Mouse (Mus musculus) CH12.LX (cell line): ENCODE measurements at regions not wholly inside any gene's neighbourhood (a gene's known extent, or its start where the extent isn't known, plus 50 kb on each side); places are given as distances from the start of the nearest gene placed in this dataset.

Experiments used
- DNase-seq: peaks from one replicate; pipeline ENCODE4 v3.0.0-alpha.2; 2013; ENCODE audit errors: extremely low read depth
- H3K27ac ChIP-seq: 2 replicates; pipeline ENCODE4 v1.5.1; 2012; ENCODE audit warnings: low read depth, mild to moderate bottlenecking, control low read depth, moderate library complexity; ENCODE audit not compliant: insufficient read depth
- H3K27me3 ChIP-seq: replicated peaks from 2 replicates; pipeline ENCODE3; 2012; ENCODE audit warnings: inconsistent platforms
- H3K36me3 ChIP-seq, 2 experiments: replicated peaks in 1 of 2; 2 replicates each; pipeline versions ENCODE3 to v1.6.1; 2012; ENCODE audit warnings: inconsistent platforms in 1 of 2, low read length in 1 of 2, mild to moderate bottlenecking in 1 of 2, mixed read lengths in 1 of 2, moderate library complexity in 1 of 2; ENCODE audit not compliant: control insufficient read depth in 1 of 2, insufficient read depth in 1 of 2
- H3K4me1 ChIP-seq, 2 experiments: 2 replicates each; pipeline ENCODE4 v1.6.1; 2012; ENCODE audit warnings: inconsistent platforms in 1 of 2, moderate library complexity in 1 of 2; ENCODE audit not compliant: insufficient read depth in 2 of 2, control insufficient read depth in 1 of 2
- H3K4me2 ChIP-seq: 2 replicates; pipeline ENCODE4 v1.6.1; 2012; ENCODE audit warnings: low read depth, mild to moderate bottlenecking, control low read depth; ENCODE audit not compliant: poor library complexity, insufficient read depth, severe bottlenecking
- H3K4me3 ChIP-seq, 3 experiments: fragments of 150-350 bp in 1 of 3; sonication (generic) in 1 of 3; replicated peaks in 1 of 3; 2 replicates each; pipeline versions ENCODE3 to v1.5.1; 2011 to 2012; ENCODE audit warnings: low read depth in 2 of 3, low read length in 2 of 3, mild to moderate bottlenecking in 2 of 3, moderate library complexity in 2 of 3, control low read depth in 1 of 3, improper control_type of control experiment in 1 of 3, inconsistent platforms in 1 of 3, mixed read lengths in 1 of 3; ENCODE audit not compliant: poor library complexity in 1 of 3
- H3K79me2 ChIP-seq: replicated peaks from 2 replicates; pipeline ENCODE4 v1.6.1; 2012; ENCODE audit warnings: mild to moderate bottlenecking, moderate library complexity; ENCODE audit not compliant: control insufficient read depth, poor library complexity, insufficient read depth, severe bottlenecking; ENCODE audit errors: extremely low read depth
- H3K9ac ChIP-seq: 2 replicates; pipeline ENCODE4 v1.6.1; 2012; ENCODE audit warnings: low read depth, mild to moderate bottlenecking, control low read depth, moderate library complexity; ENCODE audit not compliant: insufficient read depth
- H3K9me3 ChIP-seq: replicated peaks from 2 replicates; pipeline ENCODE3; 2012; ENCODE audit warnings: low read length, inconsistent platforms, mixed read lengths
- BHLHE40 ChIP-seq: IDR thresholded peaks from 2 replicates; pipeline ENCODE4 v1.6.1; 2011; ENCODE audit warnings: mild to moderate bottlenecking, low read depth, low read length, improper control_type of control experiment
- CTCF ChIP-seq, 2 experiments: IDR thresholded peaks in 1 of 2; conservative IDR thresholded peaks in 1 of 2; 2 replicates each; pipeline ENCODE4 v1.5.1; 2011 to 2012; ENCODE audit warnings: low read depth in 2 of 2, low read length in 2 of 2, improper control_type of control experiment in 1 of 2, inconsistent platforms in 1 of 2, mild to moderate bottlenecking in 1 of 2, moderate library complexity in 1 of 2
- E2F4 ChIP-seq: IDR thresholded peaks from 2 replicates; pipeline ENCODE4 v1.6.1; 2011; ENCODE audit warnings: low read depth, low read length, improper control_type of control experiment; ENCODE audit not compliant: insufficient replicate concordance
- ELF1 ChIP-seq: IDR thresholded peaks from 2 replicates; pipeline ENCODE4 v1.6.1; 2014; ENCODE audit warnings: low read depth, mild to moderate bottlenecking, inconsistent platforms, low read length, improper control_type of control experiment
- EP300 ChIP-seq: IDR thresholded peaks from 2 replicates; pipeline ENCODE4 v1.6.1; 2011; ENCODE audit warnings: low read length, improper control_type of control experiment
- GABPA ChIP-seq: IDR thresholded peaks from 2 replicates; pipeline ENCODE4 v1.6.1; 2012; ENCODE audit warnings: low read depth, low read length, improper control_type of control experiment, inconsistent platforms; ENCODE audit not compliant: insufficient replicate concordance
- JUN ChIP-seq: IDR thresholded peaks from 2 replicates; pipeline ENCODE4 v1.6.1; 2011; ENCODE audit warnings: low read depth, mild to moderate bottlenecking, low read length, improper control_type of control experiment, moderate library complexity; ENCODE audit not compliant: insufficient read depth
- KAT2A ChIP-seq: IDR thresholded peaks from 2 replicates; pipeline ENCODE4 v1.6.1; 2012; ENCODE audit warnings: low read length, improper control_type of control experiment, inconsistent platforms; ENCODE audit not compliant: insufficient replicate concordance
- MAX ChIP-seq: IDR thresholded peaks from 2 replicates; pipeline ENCODE4 v1.6.1; 2011; ENCODE audit warnings: low read length, improper control_type of control experiment
- MAZ ChIP-seq: IDR thresholded peaks from 2 replicates; pipeline ENCODE4 v1.6.1; 2012; ENCODE audit warnings: low read depth, mild to moderate bottlenecking, inconsistent platforms, low read length, improper control_type of control experiment, moderate library complexity
- MEF2A ChIP-seq: IDR thresholded peaks from 2 replicates; pipeline ENCODE4 v1.6.1; 2014; ENCODE audit warnings: low read depth, mild to moderate bottlenecking, inconsistent platforms, low read length, improper control_type of control experiment, borderline replicate concordance
- MYC ChIP-seq: IDR thresholded peaks from 2 replicates; pipeline ENCODE4 v1.6.1; 2011; ENCODE audit warnings: low read depth, mild to moderate bottlenecking, improper control_type of control experiment, low read length
- NRF1 ChIP-seq: IDR thresholded peaks from 2 replicates; pipeline ENCODE4 v1.6.1; 2014; ENCODE audit warnings: low read depth, mild to moderate bottlenecking, inconsistent platforms, low read length, improper control_type of control experiment, moderate library complexity
- POLR2A ChIP-seq: IDR thresholded peaks from 2 replicates; pipeline ENCODE4 v1.6.1; 2011; ENCODE audit warnings: low read depth, mild to moderate bottlenecking, improper control_type of control experiment, low read length
- POLR2AphosphoS2 ChIP-seq: IDR thresholded peaks from 2 replicates; pipeline ENCODE4 v1.6.1; 2011; ENCODE audit warnings: low read depth, low read length, improper control_type of control experiment
- RAD21 ChIP-seq: IDR thresholded peaks from 2 replicates; pipeline ENCODE4 v1.6.1; 2011; ENCODE audit warnings: low read depth, mild to moderate bottlenecking, low read length, improper control_type of control experiment, moderate library complexity
- RCOR1 ChIP-seq: conservative IDR thresholded peaks from 2 replicates; pipeline ENCODE4 v1.6.1; 2012; ENCODE audit warnings: low read depth, mild to moderate bottlenecking, inconsistent platforms, low read length, improper control_type of control experiment
- SMC3 ChIP-seq: IDR thresholded peaks from 2 replicates; pipeline ENCODE4 v1.6.1; 2011; ENCODE audit warnings: low read depth, low read length, improper control_type of control experiment
- TBP ChIP-seq: conservative IDR thresholded peaks from 2 replicates; pipeline ENCODE4 v1.6.1; 2011; ENCODE audit warnings: low read depth, low read length, improper control_type of control experiment
- TCF12 ChIP-seq: IDR thresholded peaks from 2 replicates; pipeline ENCODE4 v1.6.1; 2014; ENCODE audit warnings: low read depth, mild to moderate bottlenecking, inconsistent platforms, low read length, improper control_type of control experiment
- UBTF ChIP-seq: IDR thresholded peaks from 2 replicates; pipeline ENCODE4 v1.6.1; 2012; ENCODE audit warnings: low read depth, mild to moderate bottlenecking, inconsistent platforms, low read length, improper control_type of control experiment, moderate library complexity
- dilution Hi-C: fragments of 300-500 bp; cut with MboI; formaldehyde crosslinking; loops from 2 replicates; pipeline ENCODE4 v1.14.3; 2020; ENCODE audit warnings: low sequenced_read_pairs; ENCODE audit not compliant: extremely low pct_unique_long_range_greater_than_20kb, extremely low pct_ligation_motif_present
- in situ Hi-C: fragments of 300-500 bp; cut with MboI; formaldehyde crosslinking; loops from 3 replicates; pipeline ENCODE4 v1.14.3; 2019; ENCODE audit warnings: low sequenced_read_pairs, low pct_ligation_motif_present, low pct_unique_long_range_greater_than_20kb, mixed read lengths

GRCm38 (mm10) chr17:14606356-14606989, 87.6 kb downstream of the Thbs2 start:
- H3K9ac ChIP-seq = no peak overlapping the region
- no peaks in the 10 kb centered on the region for H3K9me3 ChIP-seq
- TF ChIP-seq POLR2AphosphoS2 = no peak
- peak; percentile 64 for TF ChIP-seq BHLHE40
- in situ Hi-C loops (no loop called here), dilution Hi-C loops (no loop called here)
- no peak overlapping the region for H3K27ac ChIP-seq
- H3K36me3 ChIP-seq = no peaks in the 10 kb centered on the region
- peak overlapping the region; percentile 5; the same call in 1 of the 2 replicates for H3K4me2 ChIP-seq
- H3K4me3 ChIP-seq = no peak overlapping the region
- no peaks in the 10 kb centered on the region for H3K4me1 ChIP-seq
- DNase-seq = no peak
- H3K79me2 ChIP-seq = no peaks in the 10 kb centered on the region
- no peaks in the 10 kb centered on the region for H3K27me3 ChIP-seq

- Histone ChIP-seq H3K27me3 (peaks cover 2% of the 10 kb centered on the region), H3K4me2 (no peak overlapping the region), H3K4me1 (no peaks in the 10 kb centered on the region), H3K9ac (no peak overlapping the region), H3K79me2 (no peaks in the 10 kb centered on the region), H3K27ac (no peak overlapping the region), H3K9me3 (no peaks in the 10 kb centered on the region), H3K36me3 (no peaks in the 10 kb centered on the region), H3K4me3 (no peak overlapping the region)
- TF ChIP-seq CTCF (conservative IDR thresholded peaks at IDR 0.05 in 1 of 2, IDR thresholded peaks at IDR 0.05 in 1 of 2; ENCODE audit: low read depth in 2 of 2, low read length in 2 of 2) = no peak
- no peak for TF ChIP-seq MYC
- no peak for TF ChIP-seq RCOR1
- TF ChIP-seq JUN = no peak
- no peak for TF ChIP-seq POLR2A
- no peak for TF ChIP-seq MEF2A
- TF ChIP-seq MAZ = no peak
- TF ChIP-seq UBTF = no peak
- no peak for TF ChIP-seq KAT2A
- no peak for TF ChIP-seq TBP
- TF ChIP-seq EP300 = no peak
- TF ChIP-seq TCF12 = no peak
- no peak for TF ChIP-seq MAX
- no peak for TF ChIP-seq GABPA
- TF ChIP-seq BHLHE40 = no peak
- TF ChIP-seq RAD21 = no peak
- no peak for TF ChIP-seq ELF1
- no peak for TF ChIP-seq E2F4
- TF ChIP-seq NRF1 = no peak
- TF ChIP-seq SMC3 = no peak
- in situ Hi-C loops (no loop called here), dilution Hi-C loops (no loop called here)
- DNase-seq = no peak
Observed at GRCm38 (mm10) chr17:14599681-14600080, 94.4 kb downstream of the Thbs2 start.
